Mouse (Mus musculus): ENCODE measurements around the gene Psmc4.

The Psmc4 gene

GRCm38 (mm10) chr7:28049476-28050409 lies at the start of gene Psmc4:
Psmc4 (minus strand) TSS chr7:28050101.
- DNase-seq (ENCODE audit: low read depth) = peak; percentile 99

- DNase-seq (ENCODE audit: low read depth) = no peak
Observed at GRCm38 (mm10) chr7:28099101-28099500, 49.2 kb upstream of the Psmc4 start.

- DNase-seq (ENCODE audit: low read depth) = no peak
Observed at GRCm38 (mm10) chr7:28093541-28093940, 43.6 kb upstream of the Psmc4 start.

GRCm38 (mm10) chr7:28086236-28086635 lies 36.3 kb upstream of the Psmc4 start:
- DNase-seq (ENCODE audit: low read depth) = no peak

GRCm38 (mm10) chr7:28084215-28084614 lies 34.3 kb upstream of the Psmc4 start:
- no peak for DNase-seq (ENCODE audit: low read depth)

GRCm38 (mm10) chr7:28070531-28071298 lies 20.8 kb upstream of the Psmc4 start, which contains the start of gene Fcgbp:
Fcgbp (plus strand) TSS chr7:28071236.
- DNase-seq (ENCODE audit: low read depth) = no peak

- DNase-seq (ENCODE audit: low read depth) = no peak
Observed at GRCm38 (mm10) chr7:28069546-28070172, 19.8 kb upstream of the Psmc4 start.

GRCm38 (mm10) chr7:28068661-28069060 lies 18.8 kb upstream of the Psmc4 start:
- DNase-seq (ENCODE audit: low read depth) = no peak

GRCm38 (mm10) chr7:28059972-28060371 lies 10.1 kb upstream of the Psmc4 start:
- no peak for DNase-seq (ENCODE audit: low read depth)

- no peak for DNase-seq (ENCODE audit: low read depth)
Observed at GRCm38 (mm10) chr7:28053046-28053930, 3.4 kb upstream of the Psmc4 start.

GRCm38 (mm10) chr7:28050584-28050983 lies 683 bp upstream of the Psmc4 start:
- DNase-seq (ENCODE audit: low read depth) = no peak

- DNase-seq (ENCODE audit: low read depth) = no peak
Observed at GRCm38 (mm10) chr7:28044524-28044923, 5.4 kb downstream of the Psmc4 start.

GRCm38 (mm10) chr7:28014445-28014810 lies 35.5 kb downstream of the Psmc4 start:
- DNase-seq (ENCODE audit: low read depth) = peak; percentile 50

GRCm38 (mm10) chr7:28013549-28014444 lies 36.1 kb downstream of the Psmc4 start, which contains the start of gene Zfp850:
Zfp850 (minus strand) TSS chr7:28014115.
- DNase-seq (ENCODE audit: low read depth) = peak; percentile 82

- DNase-seq (ENCODE audit: low read depth) = no peak
Observed at GRCm38 (mm10) chr7:28010271-28010670, 39.6 kb downstream of the Psmc4 start.
